Mouse (Mus musculus): ENCODE data around the gene Tmem121b. TPM values are rescaled to one million over a fixed set of nuclear protein-coding genes. Genes with fewer than 3 reads are reported as not detected.

Tmem121b gene
- polyA plus RNA-seq, 1 experiment from 2014 or later: 0.17 TPM

GRCm38 (mm10) chr6:120466609-120467329 is 26.8 kb downstream of the Tmem121b start:
- no peak for DNase-seq
- H3K4me3 ChIP-seq (ENCODE audit: low read depth, low read length): no peak overlapping the region
- H3K36me3 ChIP-seq (ENCODE audit: insufficient read depth): no peaks in the 10 kb centered on the region
- H3K27me3 ChIP-seq (ENCODE audit: insufficient read depth, low read length): peaks cover 30% of the 10 kb centered on the region
- ATAC-seq (ENCODE audit: insufficient read depth): no peak
- H3K27ac ChIP-seq (ENCODE audit: low read depth): no peak overlapping the region
- no peak overlapping the region for H3K4me2 ChIP-seq
- peaks cover 8% of the 10 kb centered on the region; the same call in 1 of the 2 replicates for H3K4me1 ChIP-seq (ENCODE audit: insufficient read depth)
- no peaks in the 10 kb centered on the region for H3K9me3 ChIP-seq (ENCODE audit: low read depth, low read length)
- 80% methylated on average over 10 of the region's 10 CpGs for WGBS
- no peak overlapping the region for H3K9ac ChIP-seq
- TF ChIP-seq CTCF (IDR thresholded peaks at IDR 0.05; ENCODE audit: low read depth): no peak

GRCm38 (mm10) chr6:120465393-120465792 is 28.2 kb downstream of the Tmem121b start:
- TF ChIP-seq CTCF (IDR thresholded peaks at IDR 0.05; ENCODE audit: low read depth): no peak
- no peak for ATAC-seq (ENCODE audit: insufficient read depth)
- WGBS: 41% methylated on average over 4 of the region's 4 CpGs
- Histone ChIP-seq H3K4me3 (ENCODE audit: low read depth, low read length) (no peak overlapping the region), H3K36me3 (ENCODE audit: insufficient read depth) (no peaks in the 10 kb centered on the region), H3K27ac (ENCODE audit: low read depth) (no peak overlapping the region), H3K9ac (no peak overlapping the region), H3K4me2 (no peak overlapping the region), H3K4me1 (ENCODE audit: insufficient read depth) (peaks cover 8% of the 10 kb centered on the region; the same call in 1 of the 2 replicates), H3K9me3 (ENCODE audit: low read depth, low read length) (no peaks in the 10 kb centered on the region), H3K27me3 (ENCODE audit: insufficient read depth, low read length) (peaks cover 38% of the 10 kb centered on the region)
- no peak for DNase-seq

GRCm38 (mm10) chr6:120464406-120464939 is 29.1 kb downstream of the Tmem121b start:
- no peaks in the 10 kb centered on the region for H3K36me3 ChIP-seq (ENCODE audit: insufficient read depth)
- H3K27me3 ChIP-seq (ENCODE audit: insufficient read depth, low read length): peaks cover 38% of the 10 kb centered on the region
- H3K4me1 ChIP-seq (ENCODE audit: insufficient read depth): peaks cover 8% of the 10 kb centered on the region; the same call in 1 of the 2 replicates
- ATAC-seq (ENCODE audit: insufficient read depth): no peak
- no peaks in the 10 kb centered on the region for H3K9me3 ChIP-seq (ENCODE audit: low read depth, low read length)
- H3K4me2 ChIP-seq: peak overlapping the region; percentile 81
- peak; percentile 33 for DNase-seq
- no peak for TF ChIP-seq CTCF (IDR thresholded peaks at IDR 0.05; ENCODE audit: low read depth)
- no peak overlapping the region for H3K27ac ChIP-seq (ENCODE audit: low read depth)
- H3K4me3 ChIP-seq (ENCODE audit: low read depth, low read length): peak overlapping the region; percentile 60
- H3K9ac ChIP-seq: no peak overlapping the region
- 44% methylated on average over 9 of the region's 9 CpGs for WGBS

- TF ChIP-seq CTCF (IDR thresholded peaks at IDR 0.05; ENCODE audit: low read depth): peak; percentile 34
- peak overlapping the region; percentile 59; the same call in 1 of the 2 replicates for H3K9ac ChIP-seq
- H3K9me3 ChIP-seq (ENCODE audit: low read depth, low read length): no peaks in the 10 kb centered on the region
- H3K36me3 ChIP-seq (ENCODE audit: insufficient read depth): no peaks in the 10 kb centered on the region
- peaks cover 8% of the 10 kb centered on the region; the same call in 1 of the 2 replicates for H3K4me1 ChIP-seq (ENCODE audit: insufficient read depth)
- peak overlapping the region; percentile 81 for H3K4me2 ChIP-seq
- DNase-seq: peak; percentile 65
- H3K27me3 ChIP-seq (ENCODE audit: insufficient read depth, low read length): peaks cover 38% of the 10 kb centered on the region
- no peak overlapping the region for H3K27ac ChIP-seq (ENCODE audit: low read depth)
- 4% methylated on average over 11 of the region's 11 CpGs for WGBS
- peak; percentile 23 for ATAC-seq (ENCODE audit: insufficient read depth)
- H3K4me3 ChIP-seq (ENCODE audit: low read depth, low read length): peak overlapping the region; percentile 60
Observed at GRCm38 (mm10) chr6:120463884-120464283, 29.7 kb downstream of the Tmem121b start.

GRCm38 (mm10) chr6:120463086-120463871 is 30.3 kb downstream of the Tmem121b start, which contains the start of gene Il17ra:
Il17ra (plus strand) TSS chr6:120463247.
- H3K9ac ChIP-seq: peak within 1 kb of the TSS; percentile 59
- no peaks in the 10 kb centered on the region for H3K36me3 ChIP-seq (ENCODE audit: insufficient read depth)
- under 1% methylated on average over 87 of the region's 90 CpGs for WGBS
- H3K4me2 ChIP-seq: peak within 1 kb of the TSS; percentile 81
- no peak within 1 kb of the TSS for H3K27ac ChIP-seq (ENCODE audit: low read depth)
- DNase-seq: peak; percentile 79
- peak; percentile 83 for ATAC-seq (ENCODE audit: insufficient read depth)
- no peaks in the 10 kb centered on the region for H3K9me3 ChIP-seq (ENCODE audit: low read depth, low read length)
- H3K27me3 ChIP-seq (ENCODE audit: insufficient read depth, low read length): peaks cover 38% of the 10 kb centered on the region
- peak within 1 kb of the TSS; percentile 60 for H3K4me3 ChIP-seq (ENCODE audit: low read depth, low read length)
- H3K4me1 ChIP-seq (ENCODE audit: insufficient read depth): peaks cover 8% of the 10 kb centered on the region; the same call in 1 of the 2 replicates
- no peak for TF ChIP-seq CTCF (IDR thresholded peaks at IDR 0.05; ENCODE audit: low read depth)

GRCm38 (mm10) chr6:120462251-120462650 is 31.4 kb downstream of the Tmem121b start:
- no peak for TF ChIP-seq CTCF (IDR thresholded peaks at IDR 0.05; ENCODE audit: low read depth)
- DNase-seq: no peak
- Histone ChIP-seq H3K4me2 (no peak overlapping the region), H3K9me3 (ENCODE audit: low read depth, low read length) (no peaks in the 10 kb centered on the region), H3K9ac (no peak overlapping the region), H3K27ac (ENCODE audit: low read depth) (no peak overlapping the region), H3K4me1 (ENCODE audit: insufficient read depth) (peaks cover 8% of the 10 kb centered on the region; the same call in 1 of the 2 replicates), H3K27me3 (ENCODE audit: insufficient read depth, low read length) (peaks cover 38% of the 10 kb centered on the region), H3K4me3 (ENCODE audit: low read depth, low read length) (no peak overlapping the region), H3K36me3 (ENCODE audit: insufficient read depth) (no peaks in the 10 kb centered on the region)
- WGBS: 50% methylated on average over 6 of the region's 6 CpGs
- ATAC-seq (ENCODE audit: insufficient read depth): no peak

Data from lung, embryonic 14.5 days (tissue).